Mouse (Mus musculus) limb, embryonic 11.5 days (tissue): ENCODE results near the gene Atp2c1. TPM values are rescaled to one million over a fixed set of nuclear protein-coding genes. Genes with fewer than 3 reads are reported as not detected.

ENCODE experiments used
- ATAC-seq: fragments of 200-750 bp; cut with Nextera tagmentation; 2 replicates; pipeline ENCODE4 v1.8.0; 2017; ENCODE audit warnings: low read depth; ENCODE audit not compliant: insufficient number of reproducible peaks, low FRiP score, low TSS enrichment
- DNase-seq: peaks from one replicate; pipeline ENCODE4 v3.0.0-alpha.2; 2015; ENCODE audit warnings: low spot score
- H3K27ac ChIP-seq: fragments of 300-500 bp; sonication (generic); replicated peaks from 2 replicates; pipeline ENCODE4 v1.5.1; 2014; ENCODE audit warnings: low read depth, mild to moderate bottlenecking, low read length
- H3K27me3 ChIP-seq: fragments of 300-500 bp; sonication (generic); 2 replicates; pipeline ENCODE4 v1.6.1; 2014; ENCODE audit warnings: mild to moderate bottlenecking, low read length, mixed read lengths; ENCODE audit not compliant: control insufficient read depth, insufficient read depth
- H3K36me3 ChIP-seq: fragments of 300-500 bp; sonication (generic); 2 replicates; pipeline ENCODE4 v1.6.1; 2014; ENCODE audit warnings: mild to moderate bottlenecking, low read length, moderate library complexity, mixed read lengths; ENCODE audit not compliant: control insufficient read depth, insufficient read depth
- H3K4me1 ChIP-seq: fragments of 300-500 bp; sonication (generic); 2 replicates; pipeline ENCODE4 v1.6.1; 2014; ENCODE audit warnings: low read length, mixed read lengths; ENCODE audit not compliant: control insufficient read depth, insufficient read depth
- H3K4me2 ChIP-seq: fragments of 300-500 bp; sonication (generic); 2 replicates; pipeline ENCODE4 v1.6.1; 2014; ENCODE audit warnings: low read depth, mild to moderate bottlenecking, moderate library complexity; ENCODE audit not compliant: severe bottlenecking
- H3K4me3 ChIP-seq: fragments of 300-500 bp; sonication (generic); 2 replicates; pipeline ENCODE4 v1.5.1; 2014; ENCODE audit warnings: low read depth, low read length
- H3K9ac ChIP-seq: fragments of 300-500 bp; sonication (generic); 2 replicates; pipeline ENCODE4 v1.6.1; 2014; ENCODE audit warnings: mild to moderate bottlenecking, low read length
- H3K9me3 ChIP-seq: fragments of 300-500 bp; sonication (generic); 2 replicates; pipeline ENCODE4 v1.6.1; 2016; ENCODE audit warnings: low read length; ENCODE audit not compliant: control insufficient read depth
- WGBS: fragments of 180-500 bp; shearing (Covaris S2); extraction: QIAGEN DNeasy Blood & Tissue Kit; methylation state at CpG from one replicate; pipeline ENCODE4 v1.1.7; 2014; 5-methylcytosine and 5-hydroxymethylcytosine counted together
- polyA plus RNA-seq: library from polyadenylated mRNA; unstranded; fragments of >200 nt; fragmentation: Nextera tagmentation; extraction: Ambion mirVana; gene quantifications from 2 replicates; pipeline ENCODE4 v1.2.1, GENCODE M21; 2014

Gene Atp2c1
- polyA plus RNA-seq, 1 experiment from 2014 or later, result 55.8 TPM

DNA sequence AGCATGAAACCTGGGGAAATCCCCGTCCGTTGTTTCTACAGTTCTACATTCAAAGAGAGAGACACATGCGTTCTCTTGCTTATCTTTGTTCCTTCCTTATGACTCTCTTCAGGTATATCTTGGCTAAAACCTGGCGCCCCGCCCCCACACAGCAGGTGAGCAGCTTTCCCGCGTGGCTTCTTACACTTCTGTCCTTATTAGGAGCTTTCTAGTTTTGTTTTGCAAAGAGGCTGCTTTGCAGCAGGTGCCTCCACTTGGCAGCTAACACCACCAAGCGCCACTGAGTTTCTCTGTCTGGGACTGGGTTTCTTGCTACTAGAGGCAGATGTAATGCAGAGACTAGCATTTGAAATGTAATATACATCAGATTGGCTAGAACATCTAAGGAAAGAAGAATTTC lies 10.4 kb upstream of the Atp2c1 start:
- Histone ChIP-seq H3K4me1 (peaks cover 11% of the 10 kb centered on the region), H3K27ac (no peak overlapping the region), H3K4me3 (no peak overlapping the region), H3K9ac (no peak overlapping the region), H3K36me3 (no peaks in the 10 kb centered on the region), H3K9me3 (no peaks in the 10 kb centered on the region; the same call in 1 of the 2 replicates), H3K4me2 (no peak overlapping the region), H3K27me3 (no peaks in the 10 kb centered on the region)
- WGBS, result 36% methylated on average over 8 of the region's 8 CpGs
- ATAC-seq, result no peak
- no peak for DNase-seq

DNA sequence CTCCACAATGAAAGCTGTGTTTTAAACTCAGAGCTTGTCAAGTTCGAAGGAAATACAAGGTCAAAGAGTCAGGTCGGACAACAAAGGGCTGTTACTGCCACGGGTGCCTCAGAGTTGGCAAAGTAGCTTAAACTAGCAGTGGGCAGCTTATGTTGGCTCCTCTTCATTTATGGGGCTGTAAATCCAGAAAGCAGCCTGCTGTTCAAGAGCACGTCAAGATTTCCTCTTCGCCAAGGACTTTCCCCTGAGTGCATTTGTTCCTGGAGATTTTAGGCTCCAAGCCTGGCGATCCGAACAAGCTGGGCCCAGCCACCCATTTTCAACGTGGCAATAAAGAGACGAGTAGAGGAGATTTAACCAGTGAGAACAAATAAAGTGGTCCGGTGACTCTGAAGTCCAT lies 9.8 kb upstream of the Atp2c1 start:
- Histone ChIP-seq H3K4me1 (peaks cover 11% of the 10 kb centered on the region), H3K9me3 (no peaks in the 10 kb centered on the region; the same call in 1 of the 2 replicates), H3K36me3 (no peaks in the 10 kb centered on the region), H3K4me3 (no peak overlapping the region), H3K27me3 (no peaks in the 10 kb centered on the region), H3K27ac (no peak overlapping the region), H3K4me2 (no peak overlapping the region), H3K9ac (no peak overlapping the region)
- ATAC-seq (no peak), DNase-seq (no peak)
- WGBS, result 35% methylated on average over 10 of the region's 10 CpGs

DNA sequence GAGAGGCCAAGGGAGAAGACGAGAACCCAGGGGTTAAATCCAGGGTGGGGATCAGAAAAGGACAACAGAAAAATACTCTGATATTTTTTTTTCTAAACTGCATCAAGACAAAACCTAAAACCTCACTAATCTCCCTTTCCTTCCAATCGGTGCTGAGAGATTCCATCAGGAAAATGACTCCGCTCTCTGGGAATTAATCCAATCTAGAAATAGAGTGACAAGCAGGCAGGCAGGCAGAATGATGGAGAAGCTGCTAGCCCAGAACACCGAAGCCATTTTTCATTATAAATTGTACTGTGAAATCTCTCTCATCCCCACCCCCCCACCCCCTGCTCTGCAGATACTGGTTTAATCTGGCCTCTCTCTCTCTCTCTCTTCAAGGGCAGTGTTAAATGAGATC lies 1.8 kb downstream of the Atp2c1 start:
- no peak for ATAC-seq

DNA sequence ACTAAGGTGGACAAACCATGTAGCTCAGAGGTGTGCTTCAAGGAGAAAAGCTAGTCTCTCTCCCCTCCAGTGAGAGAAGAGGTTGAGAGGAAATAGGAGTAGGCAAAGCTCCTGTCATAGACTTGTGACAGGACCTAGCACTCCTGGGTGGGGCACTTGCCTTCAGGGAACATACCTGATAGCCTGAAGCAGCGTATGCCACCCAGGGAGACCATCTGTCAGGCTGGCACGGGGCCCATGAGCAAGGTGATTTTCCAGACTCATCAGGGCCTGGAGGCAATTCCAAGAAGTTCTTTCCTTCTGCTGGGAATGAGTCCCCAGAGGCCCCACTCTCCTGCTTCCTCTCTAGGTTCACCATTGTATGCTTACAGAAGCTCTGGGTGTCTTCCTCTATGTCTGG lies 4.1 kb downstream of the Atp2c1 start:
- Histone ChIP-seq H3K27me3 (no peaks in the 10 kb centered on the region), H3K4me1 (no peaks in the 10 kb centered on the region), H3K9ac (no peak overlapping the region), H3K4me3 (no peak overlapping the region), H3K9me3 (no peaks in the 10 kb centered on the region), H3K36me3 (no peaks in the 10 kb centered on the region), H3K4me2 (no peak overlapping the region), H3K27ac (no peak overlapping the region)
- ATAC-seq (no peak), DNase-seq (no peak)
- WGBS, result 52% methylated on average over 2 of the region's 2 CpGs

More for the DNA sequence above, 1.8 kb downstream of the Atp2c1 start:
- no peaks in the 10 kb centered on the region for H3K4me1 ChIP-seq
- no peaks in the 10 kb centered on the region for H3K9me3 ChIP-seq
- no peaks in the 10 kb centered on the region for H3K36me3 ChIP-seq
- DNase-seq, result no peak
- no peak overlapping the region for H3K4me2 ChIP-seq
- H3K4me3 ChIP-seq, result no peak overlapping the region
- no peak overlapping the region for H3K27ac ChIP-seq
- WGBS, result 69% methylated on average over 4 of the region's 4 CpGs
- no peak overlapping the region for H3K9ac ChIP-seq
- no peaks in the 10 kb centered on the region for H3K27me3 ChIP-seq

DNA sequence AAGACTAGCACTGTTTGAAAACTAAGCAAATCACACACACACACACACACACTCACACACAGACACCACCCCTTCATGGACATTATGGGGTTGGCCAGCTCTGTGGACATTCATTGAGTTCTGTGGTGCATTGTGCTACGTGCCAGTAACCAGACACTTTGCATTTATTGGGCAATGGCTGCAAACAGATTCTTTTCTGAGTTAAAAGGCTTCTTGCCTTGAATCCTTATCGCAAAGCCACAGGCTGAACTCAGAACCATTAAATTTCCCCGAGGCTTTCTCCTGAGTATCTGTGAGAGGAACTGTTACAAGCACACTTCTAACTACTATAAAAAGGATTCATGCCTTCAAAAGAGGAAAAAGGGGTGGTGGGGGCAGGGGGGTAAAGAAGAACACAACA lies 5.1 kb downstream of the Atp2c1 start:
- ATAC-seq, result no peak
- H3K27me3 ChIP-seq, result no peaks in the 10 kb centered on the region
- H3K4me3 ChIP-seq, result no peak overlapping the region
- no peak overlapping the region for H3K9ac ChIP-seq
- no peaks in the 10 kb centered on the region for H3K9me3 ChIP-seq
- no peak overlapping the region for H3K4me2 ChIP-seq
- no peak overlapping the region for H3K27ac ChIP-seq
- H3K36me3 ChIP-seq, result no peaks in the 10 kb centered on the region
- no peaks in the 10 kb centered on the region for H3K4me1 ChIP-seq
- WGBS, result 44% methylated on average over 3 of the region's 3 CpGs
- no peak for DNase-seq

DNA sequence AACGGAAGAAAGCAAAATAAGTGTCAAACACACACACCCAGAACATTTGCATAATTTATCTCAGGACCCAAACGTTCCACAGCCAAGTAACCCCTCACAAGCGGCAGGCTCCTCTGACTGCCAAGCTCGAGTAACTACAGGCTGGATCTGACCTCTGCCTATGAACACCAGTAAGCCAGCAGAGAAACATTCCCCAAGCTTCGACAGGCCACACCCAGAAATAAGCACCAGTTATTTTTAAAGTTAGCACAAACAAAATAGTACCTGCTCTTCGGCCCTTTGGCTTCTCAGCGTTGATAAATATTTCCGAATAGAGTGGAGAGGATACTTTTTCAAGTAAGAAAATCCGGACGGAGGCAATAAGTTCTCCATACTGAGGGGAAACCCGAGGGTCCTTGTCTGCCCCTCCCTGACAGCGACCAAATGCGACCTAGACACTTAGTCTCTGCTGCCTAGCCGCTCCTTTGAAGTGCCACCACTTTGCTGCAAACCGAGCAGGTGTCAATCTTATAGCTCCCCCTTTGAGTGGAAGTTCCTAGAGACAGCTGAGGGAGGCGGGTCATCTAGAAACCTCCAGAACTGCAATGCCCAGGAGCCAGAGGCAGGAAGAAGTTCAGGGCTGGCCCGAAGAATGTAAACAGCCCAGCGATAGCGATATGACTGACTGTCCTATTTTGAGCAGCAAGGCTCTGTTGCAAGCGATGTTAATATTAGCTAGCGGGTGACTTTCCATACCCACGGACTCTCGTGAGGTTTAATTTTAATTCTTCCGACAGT lies 6.2 kb downstream of the Atp2c1 start:
- Histone ChIP-seq H3K9me3 (no peaks in the 10 kb centered on the region), H3K27me3 (no peaks in the 10 kb centered on the region), H3K4me2 (no peak overlapping the region), H3K9ac (no peak overlapping the region), H3K4me1 (no peaks in the 10 kb centered on the region), H3K27ac (no peak overlapping the region), H3K36me3 (no peaks in the 10 kb centered on the region), H3K4me3 (no peak overlapping the region)
- no peak for DNase-seq
- ATAC-seq, result no peak
- WGBS, result 38% methylated on average over 24 of the region's 24 CpGs

DNA sequence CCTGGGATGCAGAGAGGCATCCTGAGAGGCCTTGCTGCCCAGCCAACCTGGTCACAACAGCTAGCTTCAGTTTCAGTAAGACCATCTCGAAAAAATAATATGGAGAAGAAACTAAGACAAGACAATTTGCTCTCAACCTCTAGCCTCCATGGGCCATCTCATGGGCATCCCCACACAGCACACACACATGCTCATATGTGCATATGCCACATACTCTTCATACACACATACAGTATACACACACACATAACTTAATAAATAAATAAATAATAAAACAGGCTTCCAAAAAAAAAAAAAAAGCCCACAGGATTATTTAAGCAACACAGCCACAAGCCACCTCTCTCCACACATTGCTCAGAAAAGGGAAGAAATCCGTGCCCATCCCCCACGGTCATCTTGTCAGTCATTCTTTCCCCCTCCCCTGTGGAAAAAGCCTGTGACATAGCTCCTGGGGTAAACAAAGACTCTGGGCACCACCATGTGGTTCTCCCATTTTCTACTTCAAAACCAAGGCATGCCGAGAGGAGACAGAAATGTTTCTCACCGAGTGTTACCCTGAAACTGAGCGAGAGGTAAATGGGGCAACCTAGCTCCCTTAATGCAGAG lies 7.7 kb downstream of the Atp2c1 start:
- no peaks in the 10 kb centered on the region for H3K27me3 ChIP-seq
- H3K4me1 ChIP-seq, result no peaks in the 10 kb centered on the region
- DNase-seq (no peak), ATAC-seq (no peak)
- H3K36me3 ChIP-seq, result no peaks in the 10 kb centered on the region
- no peak overlapping the region for H3K4me2 ChIP-seq
- H3K4me3 ChIP-seq, result no peak overlapping the region
- no peak overlapping the region for H3K9ac ChIP-seq
- H3K9me3 ChIP-seq, result no peaks in the 10 kb centered on the region
- 58% methylated on average over 6 of the region's 6 CpGs for WGBS
- no peak overlapping the region for H3K27ac ChIP-seq

DNA sequence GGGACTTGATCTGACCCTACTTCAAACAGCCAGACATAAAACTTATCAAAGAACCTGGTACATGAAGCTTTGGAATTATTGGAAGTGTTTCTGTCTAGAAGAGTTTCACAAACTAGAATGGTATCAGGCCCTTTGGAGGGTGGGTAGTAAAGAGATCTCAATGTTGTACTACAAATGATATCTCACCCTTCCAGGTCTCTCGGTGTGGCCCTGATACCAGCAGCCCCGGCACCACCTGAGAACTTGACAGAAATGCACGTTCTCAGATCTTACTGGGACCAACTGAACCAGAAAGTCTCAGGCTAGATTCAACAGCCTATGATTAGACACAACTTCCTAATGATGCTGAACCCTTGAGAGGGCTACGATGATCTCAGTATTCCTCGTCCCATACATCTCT lies 23.4 kb downstream of the Atp2c1 start:
- DNase-seq (no peak), ATAC-seq (no peak)
- Histone ChIP-seq H3K4me2 (no peak overlapping the region), H3K27ac (no peak overlapping the region), H3K4me1 (no peaks in the 10 kb centered on the region), H3K4me3 (no peak overlapping the region), H3K36me3 (no peaks in the 10 kb centered on the region), H3K27me3 (no peaks in the 10 kb centered on the region), H3K9me3 (no peaks in the 10 kb centered on the region), H3K9ac (no peak overlapping the region)
- 88% methylated on average over 5 of the region's 5 CpGs for WGBS
